Mouse (Mus musculus) gastrocnemius, postnatal 36 days (tissue): Measurements from ENCODE around the gene Gm20662. TPM values are rescaled to one million over a fixed set of nuclear protein-coding genes. Genes with fewer than 3 reads are reported as not detected.

ENCODE experiments used
- DNase-seq, 2 experiments: peaks; one replicate each; pipeline ENCODE4 v3.0.0; 2022
- intact Hi-C: fragments of 180-260 bp; cut with DNase I; formaldehyde crosslinking; loops from one replicate; pipeline ENCODE4 v1.15.1; 2025
- long read RNA-seq, 2 experiments: library from polyadenylated mRNA; stranded (forward); transcript quantifications; one replicate each; pipeline ENCODE4 v2.0.0; 2021
- total RNA-seq, 2 experiments: library from RNA; stranded (reverse); gene quantifications; 2 replicates each; pipeline ENCODE4 v1.2.3; 2021

The Gm20662 gene
- total RNA-seq, result not detected
- long read RNA-seq, experiment 1, result 0 reads
- long read RNA-seq, experiment 2, result 0 reads

DNA sequence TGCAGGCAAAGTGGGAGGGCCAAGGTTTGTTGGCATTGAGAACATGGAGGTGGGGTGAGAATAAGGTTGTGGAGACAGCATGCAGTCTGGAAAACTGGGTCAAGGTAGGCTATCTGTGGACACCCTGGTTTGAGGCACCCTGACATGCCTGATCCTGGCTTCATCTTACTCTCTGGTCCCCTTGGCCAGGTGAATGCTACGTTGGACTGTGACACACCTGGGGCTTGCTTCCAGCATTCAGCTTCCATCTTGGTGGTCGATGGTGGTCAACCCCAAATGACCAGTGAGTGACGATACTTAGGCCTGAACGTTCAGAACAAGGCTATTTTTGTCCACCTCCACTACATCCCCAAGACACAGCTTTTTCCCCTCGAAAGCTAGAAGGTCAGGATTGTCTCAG, at the start of gene Gm20662:
Gene Gm20662 (plus strand): TSS at position 301 of the 400 bp plus-strand sequence.
- no peak for DNase-seq
- intact Hi-C loops, result no loop called here

DNA sequence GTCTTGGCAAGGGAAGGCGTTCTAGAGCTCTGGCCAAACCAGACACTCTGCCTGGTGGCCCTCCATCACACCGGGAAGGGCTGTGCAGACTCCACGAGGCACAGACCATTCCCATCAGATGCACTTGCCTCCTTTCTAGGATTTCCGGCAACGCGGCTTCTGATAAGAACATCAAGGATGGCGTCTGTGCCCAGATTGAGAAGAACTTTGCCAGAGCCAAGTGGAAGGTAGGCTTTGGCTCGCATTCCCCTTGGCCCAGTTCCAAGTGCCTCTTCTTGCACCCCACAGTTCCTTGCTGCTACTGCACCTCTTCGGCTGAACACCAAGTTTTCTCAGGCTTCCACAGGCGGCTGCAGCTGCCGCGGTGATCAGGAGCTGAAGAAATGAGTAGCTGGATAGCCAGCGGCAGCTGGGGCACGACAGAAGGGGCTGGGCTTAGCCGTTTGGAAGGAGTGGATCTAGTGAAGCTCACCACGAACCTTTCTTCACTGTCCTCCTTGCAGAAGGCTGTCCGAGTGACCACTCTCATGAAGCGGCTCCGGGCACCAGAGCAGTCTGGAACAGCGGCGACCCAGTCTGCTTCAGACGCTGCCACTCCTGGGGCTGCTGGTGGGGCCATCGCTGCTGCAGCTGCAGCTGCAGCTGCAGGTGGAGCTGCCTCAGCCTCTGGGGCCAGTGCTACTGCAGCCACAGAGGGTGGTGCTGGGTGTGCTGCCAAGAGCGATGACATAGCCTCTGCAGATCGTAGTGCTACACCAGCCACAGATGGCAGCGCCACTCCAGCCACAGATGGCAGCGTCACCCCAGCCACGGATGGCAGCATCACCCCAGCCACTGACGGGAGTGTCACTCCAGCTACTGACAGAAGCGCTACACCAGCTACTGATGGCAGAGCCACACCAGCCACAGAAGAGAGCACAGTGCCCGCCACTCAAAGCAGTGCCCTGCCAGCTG, 48.6 kb upstream of the Gm20662 start:
- DNase-seq, result no peak
- intact Hi-C loops, result no loop called here

DNA sequence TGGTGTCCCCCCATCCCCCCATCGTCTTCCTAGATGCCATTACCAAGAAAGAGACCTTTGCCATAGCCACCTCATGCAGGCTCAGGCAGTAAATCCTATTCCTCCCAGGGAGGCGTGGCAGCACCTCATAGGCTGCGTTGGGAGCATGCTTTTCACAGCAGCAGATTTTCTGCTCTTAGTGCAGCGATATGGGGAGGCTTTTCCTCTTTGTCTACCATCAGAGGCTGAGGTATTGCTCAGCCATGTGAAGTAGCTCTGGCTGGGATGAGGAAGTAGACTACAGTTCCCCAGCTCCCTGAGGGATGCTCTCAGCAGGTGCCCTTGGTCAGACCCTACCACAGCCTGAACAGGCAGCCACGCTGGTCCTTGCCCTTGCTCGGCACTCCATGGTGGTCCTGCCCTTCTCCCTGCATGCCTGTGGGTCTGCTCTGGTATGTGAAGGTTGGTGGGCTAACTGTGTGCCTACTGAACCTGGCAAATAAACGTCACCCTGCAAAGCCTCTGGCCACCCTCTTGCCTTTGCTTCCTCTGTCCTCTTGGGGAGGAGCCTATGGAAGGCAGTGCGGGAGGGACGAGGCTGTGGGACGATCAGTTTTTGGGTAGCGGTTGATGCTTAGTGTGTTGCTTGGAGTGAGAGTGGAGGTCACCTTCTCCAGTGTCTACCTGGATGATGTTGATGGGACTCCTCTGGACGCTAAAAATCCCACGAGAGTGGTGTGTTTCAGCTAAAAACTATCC, 46.8 kb upstream of the Gm20662 start:
- intact Hi-C loops, result no loop called here
- no peak for DNase-seq

DNA sequence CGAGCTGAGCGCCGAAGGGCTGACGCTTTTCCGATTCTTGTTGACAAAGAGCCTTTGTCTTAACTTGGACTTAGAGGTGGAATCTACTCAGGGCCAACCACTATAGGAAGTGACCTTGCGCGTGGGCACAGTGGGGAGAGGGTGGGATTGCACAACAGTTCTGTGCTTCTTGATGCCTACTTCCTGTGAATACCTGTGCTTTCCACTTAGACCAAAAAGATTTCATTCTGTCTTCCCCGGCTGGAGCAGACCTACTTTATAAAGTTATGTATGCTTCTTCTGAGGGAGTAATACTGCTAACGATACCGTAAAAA, 46.3 kb upstream of the Gm20662 start, which contains the start of gene Traip:
Gene Traip (plus strand): TSS at position 215 of the 314 bp plus-strand sequence.
- DNase-seq, result no peak
- intact Hi-C loops, result no loop called here

DNA sequence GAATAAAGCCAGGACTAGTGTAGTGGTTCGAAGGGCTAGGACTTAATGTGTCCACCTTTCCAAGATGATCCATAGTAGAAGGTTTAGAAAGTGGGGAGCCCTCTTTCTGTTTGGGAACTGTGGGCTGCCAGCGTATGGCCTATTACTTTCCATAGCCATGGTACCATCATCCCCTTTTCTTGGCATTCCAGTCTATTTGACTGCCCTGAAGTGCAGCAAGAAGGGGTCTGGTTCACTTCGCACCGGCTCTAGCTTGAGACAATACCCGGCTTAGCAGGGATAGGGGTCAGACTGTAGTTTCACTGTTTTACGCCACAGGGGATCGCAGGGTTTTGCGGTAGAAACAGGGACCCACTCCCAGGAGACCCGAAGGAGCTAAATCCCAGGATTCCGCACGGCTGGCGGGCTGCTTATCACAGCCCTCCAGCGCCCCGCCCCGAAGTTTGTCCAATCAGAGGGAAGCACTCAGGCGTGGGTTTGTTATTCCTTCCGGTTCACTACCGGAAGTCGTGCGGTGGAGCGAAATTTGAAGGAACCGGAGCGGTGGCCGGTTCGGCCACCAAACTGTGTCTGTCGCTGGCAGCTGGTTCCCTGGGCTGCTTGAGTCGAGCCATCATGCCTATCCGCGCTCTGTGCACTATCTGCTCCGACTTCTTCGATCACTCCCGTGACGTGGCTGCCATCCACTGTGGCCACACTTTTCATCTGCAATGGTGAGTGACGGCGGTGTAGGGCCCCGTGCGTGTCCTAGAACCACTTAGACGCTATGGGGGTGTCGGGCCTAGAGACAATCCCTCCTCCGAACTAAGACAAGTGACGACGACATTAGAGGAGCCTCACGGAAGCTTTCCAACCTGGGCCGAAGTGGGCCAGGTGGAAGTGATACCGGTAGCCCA, 45.4 kb upstream of the Gm20662 start:
- intact Hi-C loops, result no loop called here
- DNase-seq, result peak; percentile 84 to 92

DNA sequence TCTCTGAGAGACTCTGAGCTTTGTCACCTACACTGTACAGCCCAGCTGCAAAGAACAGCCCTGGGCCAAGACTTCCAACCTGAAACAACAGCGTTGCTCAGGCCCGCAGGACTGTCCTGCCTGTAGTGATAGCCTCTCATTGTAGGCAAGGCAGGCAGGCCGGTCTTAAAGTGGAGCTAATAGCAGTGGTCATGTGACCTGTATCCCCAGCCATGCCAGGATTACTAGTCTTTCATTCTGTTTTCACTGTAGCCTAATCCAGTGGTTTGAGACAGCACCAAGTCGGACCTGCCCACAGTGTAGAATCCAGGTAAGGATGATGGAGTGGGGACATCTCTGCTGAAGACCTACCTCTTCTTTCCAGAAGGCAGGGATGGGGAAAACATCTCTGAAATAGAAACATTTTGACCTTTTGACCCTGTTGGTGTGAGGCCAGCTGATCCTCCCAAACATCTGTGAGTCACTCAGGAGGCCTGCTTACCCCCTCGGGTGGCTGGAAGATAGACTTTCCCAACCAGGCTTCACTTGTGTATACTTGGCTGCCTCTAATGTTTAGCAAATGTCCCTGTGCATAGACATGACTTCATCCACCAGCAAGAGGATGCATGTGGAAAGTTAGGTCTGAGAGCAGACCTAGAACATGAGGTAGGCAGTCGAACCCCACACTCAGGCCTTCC, 40.4 kb upstream of the Gm20662 start:
- no peak for DNase-seq
- intact Hi-C loops, result no loop called here

DNA sequence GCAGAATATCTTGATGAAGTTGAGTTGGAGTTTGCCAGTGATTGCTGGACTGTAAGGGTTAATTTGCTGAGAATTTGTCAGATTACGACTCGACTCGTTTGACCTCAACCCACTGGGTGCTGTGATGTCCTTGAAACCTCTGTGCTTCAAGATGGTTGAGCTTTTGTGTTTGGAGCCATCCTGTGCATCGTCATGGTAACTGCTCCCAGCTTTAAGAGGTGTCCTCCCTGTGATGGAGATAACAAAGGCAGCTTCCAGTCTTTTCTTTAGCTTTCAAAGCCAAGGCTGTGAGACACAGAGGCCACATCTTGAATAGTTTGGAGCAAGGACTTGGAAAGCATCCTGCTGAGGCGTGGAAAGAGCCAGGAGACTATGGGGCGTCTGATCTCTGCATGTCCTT, 39.0 kb upstream of the Gm20662 start:
- intact Hi-C loops, result no loop called here
- no peak for DNase-seq

DNA sequence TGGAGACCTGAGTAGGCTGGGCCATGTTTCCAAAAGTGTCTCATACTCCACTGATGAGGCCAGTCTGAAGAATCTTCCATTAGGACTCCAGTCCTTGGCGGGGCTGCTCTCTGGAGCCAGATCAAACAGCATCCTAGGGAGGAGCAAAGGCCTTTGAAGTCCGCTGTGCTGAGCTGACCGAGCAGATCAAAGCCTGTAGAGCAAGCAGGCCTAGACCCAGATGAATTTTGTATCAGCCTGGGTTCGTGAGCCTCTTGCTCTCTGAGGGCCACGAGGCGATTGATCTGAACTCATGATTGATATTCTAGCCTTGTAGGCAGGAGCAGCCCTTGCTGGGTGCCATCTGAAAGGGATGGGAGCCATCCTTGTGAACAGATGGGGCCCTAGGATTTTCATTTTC, 36.3 kb upstream of the Gm20662 start:
- intact Hi-C loops, result no loop called here
- no peak for DNase-seq

DNA sequence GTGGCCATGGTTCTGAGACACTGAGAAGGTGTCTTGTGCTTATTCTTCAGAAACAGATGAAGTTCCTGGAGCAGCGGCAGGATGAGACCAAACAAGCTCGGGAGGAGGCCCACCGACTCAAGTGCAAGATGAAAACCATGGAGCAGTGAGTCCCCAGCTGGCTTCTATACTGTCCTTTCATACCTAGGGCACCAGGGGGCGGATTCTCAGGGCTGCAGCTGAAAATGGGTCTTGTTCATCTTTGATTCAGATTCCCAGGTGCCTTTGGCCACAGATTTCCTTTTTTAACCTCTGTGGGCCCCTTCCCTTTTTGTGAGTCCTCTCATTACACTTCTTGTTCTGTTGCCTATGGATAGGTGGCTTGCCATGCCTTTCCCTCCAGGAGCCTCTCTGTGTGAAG, 35.2 kb upstream of the Gm20662 start:
- no peak for DNase-seq
- intact Hi-C loops, result no loop called here

DNA sequence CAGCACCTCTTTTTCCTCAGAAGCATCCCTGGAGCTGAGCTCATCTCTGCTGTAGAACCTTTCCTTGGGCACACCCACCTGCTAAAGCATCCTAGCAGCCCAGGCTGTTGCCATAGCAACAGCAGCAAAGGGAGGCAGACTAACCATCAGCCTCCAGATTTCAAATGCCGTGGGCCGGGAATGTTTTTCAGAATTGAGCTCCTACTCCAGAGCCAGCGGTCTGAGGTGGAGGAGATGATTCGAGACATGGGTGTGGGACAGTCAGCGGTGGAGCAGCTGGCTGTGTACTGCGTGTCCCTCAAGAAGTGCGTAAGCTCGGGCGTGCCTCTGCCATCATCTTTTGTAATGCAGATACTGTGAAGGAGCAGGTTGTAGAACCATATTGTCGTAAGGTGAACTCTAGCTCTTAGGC, 34.8 kb upstream of the Gm20662 start:
- DNase-seq, result no peak
- intact Hi-C loops, result no loop called here

DNA sequence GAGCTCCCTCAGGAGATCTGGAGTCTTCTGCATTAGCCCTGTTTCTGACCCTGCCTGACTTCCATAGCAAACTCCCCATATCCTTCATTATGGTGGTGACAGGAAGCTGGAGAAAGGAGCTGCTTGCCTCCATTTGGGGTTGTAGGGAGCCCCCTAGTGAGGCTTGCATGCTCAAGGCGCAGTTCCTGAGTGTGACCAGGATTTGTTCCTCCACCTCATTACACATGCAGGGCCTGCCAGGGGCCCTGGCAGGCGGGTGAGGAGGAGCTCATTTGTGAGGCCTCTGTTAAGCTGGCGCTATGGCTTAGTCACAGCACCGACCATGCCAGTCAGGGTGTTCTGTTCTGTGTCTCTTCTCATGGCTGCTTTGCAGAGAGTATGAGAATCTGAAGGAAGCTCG, 34.3 kb upstream of the Gm20662 start:
- no peak for DNase-seq
- intact Hi-C loops, result no loop called here

DNA sequence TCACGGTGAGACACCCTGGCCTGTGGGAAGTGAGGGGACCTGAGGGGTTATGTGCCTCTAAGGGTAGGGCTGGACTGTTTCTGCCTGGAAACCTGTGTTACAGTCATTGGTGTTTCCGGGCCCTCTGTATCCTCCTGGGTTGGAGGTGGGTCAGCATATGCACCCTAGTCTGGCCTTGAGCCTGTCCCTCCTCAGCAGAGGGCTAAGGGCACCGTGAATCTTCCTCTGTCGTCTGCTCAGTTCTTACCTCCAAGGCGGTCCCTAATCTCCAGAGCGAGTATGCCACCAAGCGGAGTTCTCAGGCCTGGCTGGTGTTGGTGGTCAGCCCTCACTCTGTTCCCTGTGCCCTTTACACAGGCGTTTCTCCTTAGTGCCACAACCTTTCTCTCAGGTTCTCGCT, 33.2 kb upstream of the Gm20662 start:
- intact Hi-C loops, result loop anchor here (1.0 kb wide), 2 partner anchors 59 to 105 kb away; no protein-coding TSS in a partner anchor
- no peak for DNase-seq

DNA sequence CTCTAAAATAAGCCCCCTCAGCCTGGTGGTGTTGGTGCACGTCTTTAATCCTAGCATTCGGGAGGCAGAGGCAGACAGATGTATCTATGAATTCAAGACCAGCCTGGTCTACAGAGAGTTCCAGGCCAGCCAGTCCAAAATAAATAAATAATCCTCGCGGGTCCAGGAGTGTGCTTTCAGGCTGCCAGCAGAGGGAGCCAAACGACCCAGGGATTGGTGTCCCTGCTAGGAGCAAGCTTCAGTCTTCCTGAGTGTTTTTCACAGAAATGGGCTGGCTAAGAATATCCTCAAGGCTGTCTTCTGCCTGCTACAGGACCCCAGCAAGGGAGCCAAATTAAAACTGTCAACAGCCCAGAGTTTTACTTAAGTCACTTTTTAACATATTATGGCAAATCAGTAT, 32.4 kb upstream of the Gm20662 start:
- peak; percentile 55 to 78 for DNase-seq
- intact Hi-C loops, result loop anchor here (1.0 kb wide), 2 partner anchors 59 to 105 kb away; no protein-coding TSS in a partner anchor

DNA sequence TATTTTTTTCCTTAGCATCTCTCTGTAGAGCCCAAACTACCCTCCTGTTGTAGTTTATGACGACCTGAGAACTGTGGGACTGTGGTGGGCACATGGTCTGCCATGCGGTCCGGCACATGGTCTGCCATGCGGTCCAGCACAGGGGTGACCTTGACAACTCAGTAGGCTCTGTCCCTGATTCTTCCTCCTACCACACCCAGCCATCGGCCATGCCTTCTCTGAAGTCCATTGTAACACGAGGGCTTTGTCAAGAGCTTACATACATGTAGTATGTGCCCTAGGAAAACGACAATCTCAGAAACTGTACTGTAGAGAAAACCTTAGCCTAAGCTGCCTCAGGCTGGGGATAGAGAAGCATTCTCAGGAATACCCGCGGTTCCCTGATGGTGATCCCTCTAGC, 31.5 kb upstream of the Gm20662 start:
- no peak for DNase-seq
- intact Hi-C loops, result no loop called here

DNA sequence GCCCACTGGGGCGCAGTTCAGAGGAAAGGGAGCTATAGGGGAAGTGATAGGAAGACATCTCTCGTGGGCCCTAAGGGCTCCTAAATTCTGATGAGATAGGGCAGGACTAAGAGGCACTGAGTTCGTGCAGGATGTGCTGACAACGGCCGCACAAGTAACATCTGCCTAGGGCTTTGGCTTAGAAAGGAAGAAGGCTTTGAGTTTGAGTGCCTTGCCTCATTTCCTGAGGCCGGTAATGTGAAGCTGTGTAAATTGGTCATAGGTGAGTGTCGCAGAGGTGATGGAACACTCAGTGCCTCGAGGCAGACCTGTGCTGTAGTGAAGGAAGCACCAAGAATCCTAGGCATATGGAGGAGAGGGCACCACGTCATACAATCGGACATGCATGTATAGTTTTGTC, 29.5 kb upstream of the Gm20662 start:
- intact Hi-C loops, result loop anchor here (2.0 kb wide), 1 partner anchor 16 kb away; the partner anchor contains the start of gene Gm20661
- no peak for DNase-seq

DNA sequence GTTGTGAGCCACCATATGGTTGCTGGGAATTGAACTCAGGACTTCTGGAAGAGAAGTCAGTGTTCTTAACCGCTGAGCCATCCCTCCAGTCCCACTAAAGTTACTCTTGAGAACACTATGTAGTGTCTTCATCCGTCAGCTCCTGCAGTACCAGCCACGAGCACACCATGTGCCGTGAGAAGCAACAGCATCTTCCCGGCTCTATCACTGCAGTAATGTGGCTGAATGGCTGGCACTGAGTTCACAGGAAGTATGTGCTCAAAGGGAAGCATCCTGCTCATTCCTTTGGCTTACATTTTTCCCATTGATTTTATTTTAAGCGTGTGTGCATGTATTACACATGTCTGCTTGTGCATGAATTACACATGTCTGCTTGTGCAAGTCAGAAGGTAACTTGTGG, 28.7 kb upstream of the Gm20662 start:
- no peak for DNase-seq
- intact Hi-C loops, result loop anchor here (2.0 kb wide), 1 partner anchor 15 kb away; the partner anchor contains the start of gene Gm20661

DNA sequence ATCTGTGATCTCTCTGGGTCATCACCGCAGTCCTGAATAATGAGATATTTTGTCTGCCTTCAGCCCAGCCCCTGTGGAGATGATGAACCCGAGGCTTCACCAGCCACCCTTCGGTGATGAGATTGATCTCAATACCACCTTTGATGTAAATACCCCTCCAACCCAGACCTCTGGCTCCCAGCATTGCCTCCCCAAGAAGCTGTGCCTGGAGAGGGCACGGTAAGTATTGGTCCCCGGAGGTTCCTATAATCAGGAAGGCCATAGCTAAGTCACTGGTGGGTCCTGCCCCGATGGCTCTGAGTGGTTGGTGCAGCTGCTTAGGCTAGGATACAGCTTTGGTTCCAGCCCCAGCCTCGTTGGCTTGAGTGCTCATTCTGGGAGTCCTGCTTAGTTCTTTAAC, 27.6 kb upstream of the Gm20662 start:
- intact Hi-C loops, result no loop called here
- DNase-seq, result no peak

DNA sequence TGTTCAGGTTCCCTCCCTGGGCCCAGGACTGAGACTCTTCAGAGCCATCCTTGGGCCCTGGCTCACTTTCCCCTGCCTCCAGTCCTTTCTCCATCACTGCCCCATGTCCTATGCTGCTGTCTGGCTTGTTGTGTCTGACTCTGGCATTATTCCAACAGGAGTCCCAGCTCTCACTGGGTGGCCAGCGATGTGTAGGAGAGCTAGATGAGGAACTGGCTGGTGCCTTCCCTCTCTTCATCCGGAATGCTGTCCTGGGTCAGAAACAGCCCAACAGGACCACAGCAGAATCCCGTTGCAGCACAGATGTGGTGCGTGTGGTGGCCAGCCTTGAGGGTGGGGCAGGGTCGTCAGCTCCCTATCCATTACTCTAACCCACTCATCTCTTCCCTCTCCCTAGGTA, 25.8 kb upstream of the Gm20662 start:
- intact Hi-C loops, result no loop called here
- DNase-seq, result no peak

DNA sequence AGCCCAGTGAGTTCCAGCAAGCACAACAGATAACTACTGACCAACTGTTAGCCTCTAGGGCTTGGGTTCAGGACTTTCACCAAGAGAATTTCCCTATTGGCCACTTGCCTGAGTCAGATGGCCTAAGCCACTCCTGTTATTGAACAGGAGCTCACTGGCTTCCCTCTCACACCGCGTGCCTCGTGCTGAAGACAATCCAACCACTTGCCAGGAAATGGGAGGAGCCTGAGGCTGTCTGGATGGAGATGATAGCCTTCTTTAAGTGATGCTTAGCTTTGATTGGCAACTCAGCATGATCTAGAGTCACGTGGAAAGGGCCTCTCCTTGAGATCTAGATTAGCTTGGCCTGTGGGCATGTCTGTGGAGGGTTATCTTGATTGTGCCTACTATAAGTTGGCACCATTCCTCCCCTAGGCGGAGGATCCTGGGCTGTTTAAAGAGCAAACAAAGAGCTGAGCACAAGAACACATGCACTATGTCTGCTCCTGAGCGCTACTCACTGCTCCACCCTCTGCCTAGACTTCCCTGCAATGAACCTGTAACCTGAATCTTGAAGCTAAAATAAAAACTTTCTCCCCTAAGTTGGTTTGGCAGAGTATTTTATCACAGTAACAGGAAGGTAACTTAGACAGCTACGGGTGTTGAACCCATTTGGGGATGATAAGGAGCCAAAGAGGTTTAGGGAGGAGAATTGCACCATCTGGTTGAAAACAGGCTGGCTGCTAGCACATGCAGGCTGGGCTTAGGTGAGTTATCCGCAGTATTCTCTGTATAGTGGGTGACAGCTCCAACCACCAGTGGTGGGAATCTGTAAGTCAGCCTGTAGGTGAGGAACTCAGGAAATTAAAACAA, 24.2 kb upstream of the Gm20662 start:
- intact Hi-C loops, result no loop called here

More for the DNA sequence above, 24.2 kb upstream of the Gm20662 start:
- no peak for DNase-seq
